Mouse (Mus musculus) heart, adult 2 months (tissue): ENCODE results near the gene Osbpl10.

ENCODE experiments used
- CTCF ChIP-seq: fragments of 200-600 bp; IDR thresholded peaks from 2 replicates; pipeline ENCODE4 v1.8.1; 2022; ENCODE audit warnings: antibody characterized with exemption, mild to moderate bottlenecking, moderate library complexity
- POLR2A ChIP-seq: fragments of 200-500 bp; IDR thresholded peaks from 2 replicates; pipeline ENCODE4 v1.6.1; 2011; ENCODE audit warnings: mild to moderate bottlenecking, low read depth, low read length, control low read depth; ENCODE audit not compliant: insufficient read depth

DNA sequence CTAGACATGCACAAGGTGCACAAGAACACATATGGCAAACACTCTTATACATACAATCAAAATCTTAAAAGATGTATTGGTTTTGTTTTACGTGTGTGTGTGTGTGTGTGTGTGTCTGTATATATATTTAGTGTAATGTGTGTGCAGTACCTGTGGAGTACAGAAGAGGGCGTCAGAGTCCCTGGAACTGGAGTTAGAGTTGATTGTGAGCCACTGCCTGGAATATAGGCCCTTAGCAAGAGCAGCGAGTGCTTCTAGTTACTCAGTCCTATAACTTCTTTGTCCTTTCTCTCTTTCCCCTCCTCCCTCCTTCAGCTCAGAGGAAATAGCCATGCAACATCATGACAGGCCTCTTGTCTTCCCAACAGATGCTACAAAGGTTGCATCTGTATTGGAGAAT is 44.8 kb downstream of the Osbpl10 start:
- no peak for TF ChIP-seq CTCF
- no peak for TF ChIP-seq POLR2A
